Mouse (Mus musculus) heart, adult 2 months (tissue): ENCODE data around the gene Pea15a.

Source experiments
- CTCF ChIP-seq: fragments of 200-600 bp; IDR thresholded peaks from 2 replicates; pipeline ENCODE4 v1.8.1; 2022; ENCODE audit warnings: antibody characterized with exemption, mild to moderate bottlenecking, moderate library complexity
- POLR2A ChIP-seq: fragments of 200-500 bp; IDR thresholded peaks from 2 replicates; pipeline ENCODE4 v1.6.1; 2011; ENCODE audit warnings: mild to moderate bottlenecking, low read depth, low read length, control low read depth; ENCODE audit not compliant: insufficient read depth

DNA sequence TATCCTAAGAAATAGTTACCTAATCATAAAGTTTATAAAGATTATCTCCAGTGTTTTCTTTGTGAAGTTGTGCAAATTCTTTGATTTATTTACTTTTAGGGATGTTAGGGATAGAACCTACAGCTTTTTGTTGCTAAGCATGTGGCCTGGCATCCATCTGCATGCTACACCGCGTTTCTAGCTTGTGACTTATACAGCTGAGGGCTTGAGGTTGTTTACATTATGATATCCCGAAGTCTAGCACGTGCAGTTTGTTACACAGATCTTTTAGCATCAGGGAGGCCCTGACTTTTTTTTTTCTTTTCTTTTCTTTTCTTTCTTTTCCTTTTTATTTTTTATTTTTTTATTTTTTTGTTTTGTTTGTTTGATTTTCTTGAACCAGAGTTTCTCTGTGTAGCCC lies 46.6 kb downstream of the Pea15a start:
- TF ChIP-seq POLR2A (no peak), CTCF (no peak)
